Mouse (Mus musculus): Measurements from ENCODE around the gene Gm17617.
"Not testable (repeated sequence)": the region's sequence is repeated elsewhere in the genome, so short reads cannot be mapped to it uniquely, and the experiment has no call there.

Gm17617 gene

DNA sequence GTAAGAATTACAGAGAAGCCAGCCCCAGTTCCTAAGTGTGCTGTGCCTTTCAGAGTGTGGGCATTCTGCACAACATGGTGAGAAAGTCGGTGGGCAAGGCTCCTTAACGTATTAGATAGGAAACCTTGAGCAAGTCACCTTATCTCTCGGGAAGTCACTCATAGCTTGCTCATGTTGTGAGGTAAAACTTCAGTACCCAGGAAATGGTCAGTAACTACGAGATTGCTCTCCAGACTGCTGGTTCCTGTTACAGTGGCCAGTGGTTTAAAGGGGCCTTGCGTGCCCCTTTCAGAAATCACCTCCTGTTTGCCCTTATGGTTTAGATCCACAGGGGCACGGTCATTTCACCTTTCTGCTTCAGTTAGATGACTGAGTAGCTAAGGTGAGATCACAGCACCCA is 19.0 kb downstream of the Gm17617 start:
- DNase-seq: no peak

DNA sequence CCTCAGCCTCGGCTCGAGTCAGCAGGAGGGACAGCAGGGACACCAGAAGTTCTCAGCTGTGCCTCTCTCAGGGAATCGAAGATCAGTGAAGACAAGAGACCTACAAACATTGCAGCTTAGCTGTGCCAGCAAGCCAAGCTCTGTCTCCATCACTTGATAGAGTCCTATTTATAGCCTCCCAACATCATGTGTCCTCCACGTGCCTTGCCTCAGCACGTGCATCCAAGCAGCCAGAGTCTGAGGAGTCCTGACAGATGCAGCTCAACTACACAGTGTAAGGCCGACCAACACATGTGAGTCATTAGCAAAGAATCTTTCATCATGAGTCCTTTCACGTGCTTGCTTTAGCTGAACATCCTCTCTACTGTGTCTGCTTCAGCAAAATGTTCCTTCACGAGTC is 25.7 kb downstream of the Gm17617 start:
- peak; percentile 14 for DNase-seq

DNA sequence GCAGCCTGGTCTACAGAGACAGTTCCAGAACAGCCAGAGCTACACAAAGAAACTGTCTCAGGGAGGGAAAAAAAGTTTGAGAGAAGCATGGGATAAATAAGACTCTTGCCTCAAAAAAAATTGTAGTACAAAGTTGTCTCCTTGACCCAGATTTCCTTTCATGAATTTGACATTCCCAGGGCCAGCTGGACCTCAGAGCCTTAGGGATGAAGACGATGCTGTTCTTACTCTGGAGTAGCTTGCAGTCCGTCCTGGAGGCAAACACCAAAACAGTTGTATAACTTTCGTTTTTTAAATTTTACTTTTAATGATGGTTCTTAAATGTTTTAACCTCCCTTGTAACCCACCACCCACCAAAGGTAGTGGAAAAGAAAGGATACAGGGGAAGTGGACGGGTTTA is 26.2 kb downstream of the Gm17617 start:
- no peak for DNase-seq

DNA sequence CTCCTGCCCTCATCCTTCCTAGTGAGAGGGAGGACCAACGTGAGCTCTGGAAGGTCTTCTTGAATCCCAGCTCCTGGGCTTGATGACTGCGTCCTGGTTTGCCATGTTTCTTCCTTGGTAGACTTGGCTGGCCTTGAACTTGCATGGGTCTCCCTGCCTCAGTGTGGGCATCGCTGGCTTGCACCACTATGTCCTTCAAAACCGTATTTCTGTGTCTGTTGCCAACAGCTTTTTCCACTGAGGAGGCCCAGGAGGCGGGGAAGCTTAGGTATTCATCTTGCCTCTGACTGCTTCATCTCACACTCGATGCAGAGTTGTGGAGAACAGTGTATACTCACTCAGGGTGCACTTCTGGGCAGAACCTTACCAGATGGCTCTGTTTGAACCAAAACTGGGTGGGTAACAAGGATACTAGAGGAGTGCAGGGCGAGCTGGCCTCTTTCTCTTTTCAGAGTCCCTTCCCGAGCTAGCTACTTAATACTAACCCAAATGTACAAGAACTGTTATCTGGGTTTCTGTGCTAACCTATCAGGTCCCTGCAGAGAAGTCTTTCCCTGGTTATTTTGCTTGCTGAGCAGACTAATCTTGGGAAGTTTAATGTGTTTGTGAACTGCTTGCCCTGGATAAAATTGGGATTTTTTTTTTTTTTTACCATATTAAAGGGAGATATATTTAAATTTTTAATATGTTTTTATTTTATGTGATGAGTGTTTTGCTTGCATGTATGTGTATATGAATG is 27.2 kb downstream of the Gm17617 start:
- DNase-seq: no peak

DNA sequence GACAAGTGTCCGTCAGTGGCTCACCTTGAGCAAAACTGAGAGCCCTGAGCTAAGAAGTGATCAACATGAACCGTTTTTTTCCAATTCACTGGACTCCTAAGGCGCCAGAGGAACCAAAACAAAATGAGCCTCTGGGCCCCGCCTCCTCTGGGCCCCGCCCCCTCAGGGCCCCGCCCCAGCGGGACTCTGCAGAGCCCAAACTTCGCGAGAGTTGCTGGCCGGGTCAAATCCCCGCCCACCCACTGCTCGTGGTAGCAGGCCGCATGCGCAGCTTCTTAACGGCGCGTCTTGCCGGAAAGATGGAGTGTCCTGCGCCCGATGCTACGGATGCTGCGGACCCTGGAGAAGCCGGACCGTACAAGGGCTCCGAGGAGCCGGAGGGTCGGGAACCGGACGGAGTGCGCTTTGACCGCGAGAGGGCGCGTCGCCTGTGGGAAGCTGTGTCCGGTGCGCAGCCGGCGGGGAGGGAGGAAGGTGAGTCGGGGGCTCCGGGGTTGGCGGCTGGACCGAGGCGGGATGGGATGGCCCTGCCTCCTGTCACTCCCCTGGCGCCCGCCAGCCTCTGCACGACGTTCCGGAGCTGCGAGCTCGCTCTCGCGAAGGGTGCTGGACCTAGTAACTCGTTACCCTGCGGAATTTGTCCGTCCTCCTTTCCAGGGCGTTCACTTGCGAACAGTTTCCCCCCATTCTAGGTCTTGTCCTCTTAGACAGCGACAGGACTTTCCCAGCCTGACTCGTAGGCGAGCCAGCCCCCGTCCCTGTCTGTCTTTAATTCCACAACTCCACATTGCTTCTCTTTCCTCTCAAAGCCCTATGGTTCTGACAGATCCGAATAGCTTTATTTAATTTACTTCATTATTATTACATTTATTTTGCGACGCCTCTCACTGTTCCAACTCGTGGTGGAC is 28.0 kb downstream of the Gm17617 start, which contains the start of gene Zfp346:
Gene Zfp346, plus strand, starts transcription at position 267 of the 908 bp plus-strand sequence.
- peak; percentile 96 for DNase-seq

DNA sequence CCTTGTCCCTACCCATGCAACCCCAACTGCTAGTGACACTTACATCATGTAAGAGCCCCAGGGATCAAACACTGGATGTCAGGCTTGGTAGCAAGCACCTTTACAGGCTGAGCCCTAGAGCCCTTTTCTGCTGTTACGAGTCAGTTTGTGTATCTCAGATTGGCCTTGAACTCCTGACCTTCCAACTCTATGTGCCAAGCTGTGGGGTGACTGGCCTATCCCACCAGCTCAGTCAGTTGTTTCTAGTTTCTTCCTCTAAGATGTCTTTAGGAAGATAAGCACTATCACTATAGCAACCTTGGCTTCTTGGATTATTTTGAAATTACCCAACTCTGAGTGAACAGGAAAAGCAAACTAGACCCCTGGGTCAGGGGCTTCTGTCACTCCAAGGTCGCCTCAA is 30.0 kb downstream of the Gm17617 start:
- DNase-seq: no peak

DNA sequence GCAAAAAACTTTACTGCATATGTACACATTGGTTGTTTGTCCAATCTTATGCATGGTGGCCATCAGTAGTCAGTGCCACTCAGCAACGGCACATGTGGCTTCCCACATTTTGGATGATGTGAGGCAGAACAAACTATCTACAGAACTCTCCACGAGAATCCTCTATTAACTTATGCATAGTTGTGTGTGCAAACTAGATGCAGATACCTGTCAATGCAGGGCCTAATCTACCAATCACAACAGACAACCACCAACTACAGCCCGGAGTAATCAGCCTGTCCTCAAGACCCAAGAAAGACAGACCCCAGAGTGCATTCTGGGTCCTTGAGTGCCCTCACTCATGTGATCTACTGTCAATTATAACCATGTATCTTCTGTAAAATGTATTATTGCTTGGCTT is 31.0 kb downstream of the Gm17617 start:
- DNase-seq: no peak

DNA sequence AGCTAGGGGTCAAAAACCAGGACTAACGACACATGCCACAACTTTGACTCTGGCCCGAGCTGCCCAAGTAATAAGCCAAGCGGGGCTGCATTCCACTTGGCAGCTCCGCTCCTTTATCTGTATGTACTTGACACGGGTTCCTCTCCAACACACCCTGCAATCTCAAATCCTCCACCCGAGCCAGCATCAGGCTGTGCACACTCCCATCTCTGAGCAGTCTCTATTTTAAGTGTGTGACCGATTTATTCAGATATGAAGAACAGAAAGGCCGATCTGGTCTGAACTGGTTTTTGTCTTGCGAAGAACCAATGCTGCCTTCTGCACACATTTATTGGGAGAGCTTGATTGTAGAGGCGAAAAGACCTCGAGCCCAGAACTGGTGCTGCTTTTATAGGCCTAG is 31.7 kb downstream of the Gm17617 start:
- no peak for DNase-seq

DNA sequence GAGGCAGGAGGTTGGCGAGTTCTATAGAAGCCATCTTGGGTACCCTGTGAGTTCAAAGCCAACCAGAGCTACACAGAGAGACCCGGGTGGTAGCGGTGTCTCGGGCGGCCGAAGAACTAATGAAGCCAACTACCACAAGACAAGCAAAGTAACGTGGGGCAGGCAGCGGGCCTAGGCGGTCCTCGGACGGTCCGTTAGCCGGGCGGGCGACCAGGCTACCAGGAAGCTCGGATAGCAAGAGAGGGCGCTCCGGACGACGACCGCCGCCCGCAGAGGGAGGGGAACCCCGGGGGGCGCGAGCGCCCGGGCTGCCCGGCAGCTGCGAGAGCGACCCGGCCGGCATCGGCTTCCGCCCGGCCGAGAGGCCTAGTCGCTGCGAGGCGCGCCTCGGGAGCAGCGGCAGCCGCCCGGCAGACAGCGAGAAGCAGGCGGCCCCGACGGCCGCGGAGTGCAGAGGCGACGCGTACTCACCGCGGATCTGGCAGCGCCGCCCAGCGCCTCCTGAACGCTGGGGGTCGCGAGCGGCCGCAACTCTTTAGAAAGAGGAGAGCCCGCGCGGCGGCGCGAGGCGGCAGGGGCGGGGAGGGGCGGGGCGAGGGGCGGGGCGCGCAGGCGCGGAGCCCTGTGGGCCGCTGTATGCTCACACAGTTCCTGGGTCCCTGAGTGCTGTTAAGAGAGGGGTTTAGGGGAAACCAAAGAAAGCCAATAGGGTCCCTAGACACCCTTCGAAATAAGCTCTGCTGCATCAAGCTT is 33.4 kb downstream of the Gm17617 start, which contains the start of gene Uimc1:
Gene Uimc1, minus strand, starts transcription at position 575 of the 753 bp plus-strand sequence.
- DNase-seq: peak; percentile 85

DNA sequence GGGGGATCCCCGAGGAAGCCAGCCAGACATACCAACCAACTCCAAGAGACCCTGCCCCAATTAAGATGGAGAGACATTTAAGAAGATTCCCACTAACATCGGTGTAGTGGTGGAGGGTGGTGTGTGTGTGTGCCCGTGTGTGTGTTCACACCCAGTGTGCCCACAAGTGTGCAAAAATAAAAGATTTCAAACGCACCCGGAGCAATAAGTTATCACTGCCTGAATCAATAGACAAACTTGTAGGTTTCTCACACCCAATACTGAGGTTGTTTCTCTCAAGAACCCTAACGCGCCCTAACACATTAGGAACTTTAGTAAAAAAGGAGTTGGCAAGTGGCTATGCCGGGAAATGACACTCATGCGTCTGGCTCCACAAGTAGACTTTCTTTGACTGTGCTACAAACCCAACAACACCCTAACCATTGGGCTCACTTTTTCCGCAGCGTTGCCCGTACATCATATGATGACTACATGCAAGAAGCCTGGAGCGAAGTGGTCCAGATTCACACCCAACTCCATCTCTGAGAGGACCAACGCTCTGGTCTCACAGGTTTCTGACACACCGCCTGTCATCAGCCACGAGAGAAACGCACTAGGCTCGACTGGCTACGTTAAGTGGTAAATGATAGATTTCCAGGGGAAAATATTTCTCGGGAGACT is 34.2 kb downstream of the Gm17617 start:
- no peak for DNase-seq

DNA sequence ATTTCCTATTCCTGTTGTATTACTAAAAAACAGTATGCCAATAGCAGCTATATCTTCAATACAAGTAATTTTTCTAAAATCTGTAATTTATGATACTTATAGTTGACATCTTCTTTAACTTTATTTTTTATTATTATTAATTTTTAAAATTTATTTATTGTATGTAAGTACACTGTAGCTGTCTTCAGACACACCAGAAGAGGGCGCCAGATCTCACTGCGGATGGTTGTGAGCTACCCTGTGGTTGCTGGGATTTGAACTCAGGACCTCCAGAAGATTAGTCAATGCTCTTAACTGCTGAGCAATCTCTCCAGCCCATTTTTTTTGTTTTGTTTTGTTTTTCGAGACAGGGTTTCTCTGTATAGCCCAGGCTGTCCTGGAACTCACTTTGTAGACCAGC is 35.5 kb downstream of the Gm17617 start:
- not testable (repeated sequence) for DNase-seq

DNA sequence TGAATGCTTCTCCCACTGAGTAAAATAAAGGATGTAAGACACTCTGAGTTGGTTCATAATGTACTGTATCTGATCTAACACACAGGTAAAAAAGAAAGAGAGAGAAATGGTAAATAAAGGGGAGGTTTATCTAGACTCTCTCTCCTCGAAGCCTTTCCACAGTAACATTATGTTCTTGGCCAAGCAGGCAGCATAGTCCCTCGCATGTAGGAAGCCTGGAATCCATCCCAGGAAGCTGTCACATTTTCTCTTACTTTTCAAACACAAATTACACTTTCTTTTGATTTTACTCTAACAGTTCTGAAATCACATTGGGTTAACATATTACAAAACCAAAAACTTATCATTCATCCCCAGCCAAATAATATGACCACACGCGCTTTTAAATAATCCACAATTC is 40.8 kb downstream of the Gm17617 start:
- no peak for DNase-seq
